Mouse (Mus musculus): ENCODE data around the gene Celf6.
A peak's percentile ranks its signal among the peaks of the same experiment; 100 is the strongest.

DNA sequence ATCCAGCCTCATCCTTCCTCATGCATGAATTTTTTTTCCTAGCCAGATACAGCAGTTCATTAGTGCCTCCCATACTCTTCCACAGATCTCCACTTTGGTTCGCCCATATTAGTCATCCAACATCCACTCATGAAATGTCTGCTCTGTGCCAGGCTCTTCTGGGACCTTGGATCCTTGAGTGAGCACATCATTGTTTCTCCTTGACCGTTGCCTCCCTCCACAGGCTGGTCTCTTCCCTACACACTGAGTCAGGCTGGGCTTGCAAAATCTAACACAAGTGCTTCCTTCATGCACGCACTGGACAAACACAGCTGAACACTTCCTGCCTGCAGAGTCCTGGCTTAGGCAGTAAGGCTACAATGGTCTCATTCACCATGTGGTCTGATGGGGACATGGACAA, 40.1 kb upstream of the Celf6 start:
- TF ChIP-seq POLR2A (IDR thresholded peaks at IDR 0.05; ENCODE audit: control insufficient read depth, low read depth, low read length): no peak
- peak; percentile 22; the same call in 1 of the 2 replicates for TF ChIP-seq CTCF (IDR thresholded peaks at IDR 0.05; ENCODE audit: control insufficient read depth, insufficient read depth, insufficient replicate concordance, low read depth, low read length)

Data from testis, adult 2 months (tissue).